Mouse (Mus musculus): ENCODE measurements around the gene Smco3.

- TF ChIP-seq CTCF (IDR thresholded peaks at IDR 0.05; ENCODE audit: insufficient read depth, low read depth, low read length) (no peak), POLR2A (IDR thresholded peaks at IDR 0.05; ENCODE audit: insufficient read depth, low read depth, low read length) (no peak)
These were observed 22.1 kb downstream of the Smco3 start for GRCm38 (mm10) chr6:136813117-136813516.
